8 mouse cellular contexts compared by ENCODE assay signal in the genomic region with DNA sequence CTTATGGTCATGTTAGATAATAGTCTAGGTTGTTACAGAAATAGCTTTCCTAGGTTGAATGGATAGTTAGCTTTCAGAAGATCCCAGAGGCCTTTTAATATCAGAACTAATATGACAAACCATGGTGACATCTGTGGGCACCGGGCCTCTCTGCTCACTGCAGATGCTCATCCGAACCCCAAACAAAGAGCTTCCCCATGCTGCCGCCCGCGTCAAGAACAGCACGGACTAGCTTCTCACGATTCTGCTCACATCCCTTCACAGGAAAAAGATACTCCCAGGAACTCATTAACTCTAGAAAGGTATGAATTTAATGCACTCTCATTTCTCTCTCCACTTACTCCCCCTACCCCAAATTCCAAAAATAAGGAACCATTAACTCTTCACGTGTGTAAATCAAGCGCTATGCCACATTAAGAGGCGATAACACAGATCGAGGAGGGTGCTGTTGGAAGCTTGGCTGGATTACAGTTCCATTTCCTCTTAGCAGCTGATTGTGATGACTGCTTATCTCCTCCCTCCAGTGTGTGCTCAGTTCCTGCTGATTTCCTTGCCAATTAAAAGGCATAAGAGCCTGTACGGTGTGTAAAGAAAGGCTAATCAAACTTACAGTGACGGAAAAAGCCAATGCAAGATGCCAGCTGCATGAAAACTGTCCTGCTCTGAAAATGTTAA.
DNase-seq lines count a peak whose midpoint lies in the region; ATAC-seq and TF ChIP-seq lines count a peak whose summit lies in the region.

No protein-coding gene starts in this region.

- H3K9ac ChIP-seq in heart, embryonic 12.5 days, result no peak overlapping the region
- no peak overlapping the region for H3K9ac ChIP-seq in lung, postnatal 0 days (replicated peaks; ENCODE audit: low read depth)

- peak; percentile 94 for TF ChIP-seq EP300 in lung, postnatal 0 days (IDR thresholded peaks at IDR 0.05)

- peaks cover 18% of the 10 kb centered on the region for H3K4me1 ChIP-seq in heart, embryonic 12.5 days (replicated peaks)
- no peaks in the 10 kb centered on the region for H3K4me1 ChIP-seq in lung, postnatal 0 days (ENCODE audit: insufficient read depth, low read depth, low read length)

- no peaks in the 10 kb centered on the region for H3K9me3 ChIP-seq in heart, embryonic 12.5 days (replicated peaks)
- no peaks in the 10 kb centered on the region for H3K9me3 ChIP-seq in lung, postnatal 0 days (ENCODE audit: low read length)

- DNase-seq in heart, adult 11 months, result peak; percentile 97
- no peak for DNase-seq in heart, postnatal 14 days
- peak; percentile 93 for DNase-seq in MEL-GATA-1-ER (ENCODE audit: extremely low read depth, low read depth)
- DNase-seq in lung, postnatal 0 days (ENCODE audit: low spot score), result peak; percentile 75
- no peak for DNase-seq in left cerebral cortex, postnatal 25 days (ENCODE audit: low spot score in 2 of 2)
- DNase-seq in gastrocnemius, adult 18-20 months (ENCODE audit: low spot score), result no peak
- no peak for DNase-seq in thymus, postnatal 36 days

- TF ChIP-seq CTCF in lung, postnatal 0 days (IDR thresholded peaks at IDR 0.05), result no peak

- H3K36me3 ChIP-seq in heart, embryonic 12.5 days, result 0 out of 2 replicates have a peak, but pooled peaks cover 5% of the 10 kb centered on the region
- H3K36me3 ChIP-seq in lung, postnatal 0 days (ENCODE audit: insufficient read depth, low read length), result no peaks in the 10 kb centered on the region

- WGBS in heart, embryonic 12.5 days, result 26% methylated on average over 13 of the region's 13 CpGs
- 32% methylated on average over 13 of the region's 13 CpGs for WGBS in lung, postnatal 0 days

- peak overlapping the region; percentile 45 for H3K4me2 ChIP-seq in heart, embryonic 12.5 days
- peak overlapping the region; percentile 4; the same call in 1 of the 2 replicates for H3K4me2 ChIP-seq in lung, postnatal 0 days (replicated peaks; ENCODE audit: low read depth, low read length)

- H3K27me3 ChIP-seq in heart, embryonic 12.5 days (replicated peaks), result no peaks in the 10 kb centered on the region
- H3K27me3 ChIP-seq in lung, postnatal 0 days (replicated peaks; ENCODE audit: insufficient read depth, low read length), result no peaks in the 10 kb centered on the region

- intact Hi-C loops in heart, postnatal 14 days (cut with DNase I), result no loop called here
- intact Hi-C loops in left cerebral cortex, postnatal 25 days (cut with DNase I), result no loop called here

- peak; percentile 80 for ATAC-seq in heart, embryonic 12.5 days (ENCODE audit: insufficient number of reproducible peaks, low FRiP score)
- peak; percentile 90 for ATAC-seq in lung, postnatal 0 days

- peak overlapping the region; percentile 47; the same call in 1 of the 2 replicates for H3K27ac ChIP-seq in heart, embryonic 12.5 days (ENCODE audit: poor library complexity, severe bottlenecking)
- no peak overlapping the region for H3K27ac ChIP-seq in lung, postnatal 0 days (ENCODE audit: low read length)

- H3K4me3 ChIP-seq in heart, embryonic 12.5 days, result no peak overlapping the region
- no peak overlapping the region for H3K4me3 ChIP-seq in lung, postnatal 0 days (ENCODE audit: low read depth, low read length)

Comparison
In these comparisons a context has a peak if more than half of its experiments do, and no peak if none do; other contexts are left out.
1. DNase-seq: peak in heart, adult 11 months (single experiment), MEL-GATA-1-ER (single experiment) and lung, postnatal 0 days (single experiment); none in heart, postnatal 14 days (0 of 2), left cerebral cortex, postnatal 25 days (0 of 2), gastrocnemius, adult 18-20 months (single experiment) and thymus, postnatal 36 days (0 of 2).